Mouse (Mus musculus) bone marrow, adult 2 months (tissue): Measurements from ENCODE around the gene Eipr1. TPM values are rescaled to one million over a fixed set of nuclear protein-coding genes. Genes with fewer than 3 reads are reported as not detected.

Source experiments
- H3K27ac ChIP-seq: fragments of 200-500 bp; 2 replicates; pipeline ENCODE4 v1.5.1; 2012; ENCODE audit warnings: low read depth, mild to moderate bottlenecking, control low read depth, inconsistent platforms, low read length; ENCODE audit not compliant: control insufficient read depth, poor library complexity, insufficient read depth
- H3K4me1 ChIP-seq: fragments of 200-500 bp; 2 replicates; pipeline ENCODE4 v1.6.1; 2011; ENCODE audit warnings: low read length; ENCODE audit not compliant: control insufficient read depth, insufficient read depth
- H3K4me3 ChIP-seq: fragments of 200-500 bp; replicated peaks from 2 replicates; pipeline ENCODE3; 2011; ENCODE audit warnings: mild to moderate bottlenecking, low read depth, low read length, control low read depth; ENCODE audit not compliant: control insufficient read depth
- CTCF ChIP-seq: fragments of 200-500 bp; IDR thresholded peaks from 2 replicates; pipeline ENCODE4 v1.5.1; 2011; ENCODE audit warnings: low read length, control low read depth; ENCODE audit not compliant: control insufficient read depth, insufficient read depth
- POLR2A ChIP-seq: fragments of 200-500 bp; IDR thresholded peaks from 2 replicates; pipeline ENCODE4 v1.6.1; 2011; ENCODE audit warnings: low read depth, mild to moderate bottlenecking, control low read depth, low read length, borderline replicate concordance; ENCODE audit not compliant: control insufficient read depth
- WGBS: fragments of 180-500 bp; shearing (Covaris S2); methylation state at CpG from one replicate; pipeline ENCODE4 v1.1.7; 2018; 5-methylcytosine and 5-hydroxymethylcytosine counted together
- polyA plus RNA-seq: library from polyadenylated mRNA; stranded (reverse); fragments of >200 nt; gene quantifications from 2 replicates; pipeline ENCODE4 v1.2.4, GENCODE M21; 2011; ENCODE audit warnings: low replicate concordance; ENCODE audit not compliant: missing spikeins, insufficient read depth, insufficient read length

Gene Eipr1
- polyA plus RNA-seq, 1 experiment: 21.0 TPM

GRCm38 (mm10) chr12:28898307-28898706, 146.7 kb downstream of the Eipr1 start:
- 88% methylated on average over 6 of the region's 6 CpGs for WGBS
- Histone ChIP-seq H3K4me1 (no peaks in the 10 kb centered on the region), H3K27ac (no peak overlapping the region), H3K4me3 (no peak overlapping the region)
- no peak for TF ChIP-seq CTCF
- TF ChIP-seq POLR2A: no peak

GRCm38 (mm10) chr12:28899696-28900095, 148.1 kb downstream of the Eipr1 start:
- TF ChIP-seq POLR2A (no peak), CTCF (no peak)
- no peak overlapping the region for H3K4me3 ChIP-seq
- no peak overlapping the region for H3K27ac ChIP-seq
- no peaks in the 10 kb centered on the region for H3K4me1 ChIP-seq
- WGBS: 42% methylated on average over 4 of the region's 4 CpGs

GRCm38 (mm10) chr12:28900341-28900740, 148.7 kb downstream of the Eipr1 start:
- TF ChIP-seq CTCF (no peak), POLR2A (no peak)
- no peak overlapping the region for H3K4me3 ChIP-seq
- WGBS: 75% methylated on average over 4 of the region's 4 CpGs
- no peak overlapping the region for H3K27ac ChIP-seq
- H3K4me1 ChIP-seq: no peaks in the 10 kb centered on the region

GRCm38 (mm10) chr12:28902132-28902531, 150.5 kb downstream of the Eipr1 start:
- no peaks in the 10 kb centered on the region for H3K4me1 ChIP-seq
- no peak overlapping the region for H3K4me3 ChIP-seq
- WGBS: 85% methylated on average over 3 of the region's 3 CpGs
- TF ChIP-seq CTCF: no peak
- TF ChIP-seq POLR2A: no peak
- no peak overlapping the region for H3K27ac ChIP-seq

- no peak for TF ChIP-seq POLR2A
- no peak for TF ChIP-seq CTCF
- Histone ChIP-seq H3K4me1 (no peaks in the 10 kb centered on the region), H3K4me3 (no peak overlapping the region), H3K27ac (no peak overlapping the region)
- 69% methylated on average over 4 of the region's 4 CpGs for WGBS
These were observed 151.5 kb downstream of the Eipr1 start for GRCm38 (mm10) chr12:28903082-28903481.

- WGBS: 76% methylated on average over 6 of the region's 6 CpGs
- Histone ChIP-seq H3K4me3 (no peak overlapping the region), H3K27ac (no peak overlapping the region)
These were observed 153.9 kb downstream of the Eipr1 start for GRCm38 (mm10) chr12:28905486-28905885.

GRCm38 (mm10) chr12:28906016-28906415, 154.4 kb downstream of the Eipr1 start:
- no peak overlapping the region for H3K27ac ChIP-seq
- WGBS: 47% methylated on average over 1 of the region's 1 CpGs
- no peaks in the 10 kb centered on the region for H3K4me1 ChIP-seq
- TF ChIP-seq CTCF (no peak), POLR2A (no peak)
- H3K4me3 ChIP-seq: no peak overlapping the region

More at GRCm38 (mm10) chr12:28905486-28905885, 153.9 kb downstream of the Eipr1 start:
- H3K4me1 ChIP-seq: no peaks in the 10 kb centered on the region
- TF ChIP-seq CTCF (no peak), POLR2A (no peak)

GRCm38 (mm10) chr12:28906809-28907297, 155.2 kb downstream of the Eipr1 start:
- no peak overlapping the region for H3K27ac ChIP-seq
- 45% methylated on average over 7 of the region's 7 CpGs for WGBS
- TF ChIP-seq POLR2A: no peak
- TF ChIP-seq CTCF: no peak

GRCm38 (mm10) chr12:28907814-28908213, 156.2 kb downstream of the Eipr1 start:
- H3K4me1 ChIP-seq: no peaks in the 10 kb centered on the region
- WGBS: 46% methylated on average over 9 of the region's 9 CpGs
- no peak for TF ChIP-seq POLR2A
- TF ChIP-seq CTCF: no peak
- H3K4me3 ChIP-seq: no peak overlapping the region
- no peak overlapping the region for H3K27ac ChIP-seq

More at GRCm38 (mm10) chr12:28906809-28907297, 155.2 kb downstream of the Eipr1 start:
- no peak overlapping the region for H3K4me3 ChIP-seq
- no peaks in the 10 kb centered on the region for H3K4me1 ChIP-seq
